Mouse (Mus musculus) lung, postnatal 0 days (tissue): Measurements from ENCODE around the gene Palld. TPM values are rescaled to one million over a fixed set of nuclear protein-coding genes. Genes with fewer than 3 reads are reported as not detected.

Experiments
- ATAC-seq: fragments of 200-750 bp; cut with Nextera tagmentation; 2 replicates; pipeline ENCODE4 v1.8.0; 2017; ENCODE audit warnings: moderate library complexity
- DNase-seq: peaks from one replicate; pipeline ENCODE4 v3.0.0-alpha.2; 2016; ENCODE audit warnings: low spot score
- H3K27ac ChIP-seq: fragments of 300-500 bp; sonication (generic); 2 replicates; pipeline ENCODE4 v1.5.1; 2014; ENCODE audit warnings: antibody characterized with exemption, mild to moderate bottlenecking, low read length, mixed read lengths
- H3K27me3 ChIP-seq: fragments of 300-500 bp; sonication (generic); replicated peaks from 2 replicates; pipeline ENCODE4 v1.6.1; 2014; ENCODE audit warnings: low read length, mixed read lengths; ENCODE audit not compliant: insufficient read depth
- H3K36me3 ChIP-seq: fragments of 300-500 bp; sonication (generic); 2 replicates; pipeline ENCODE4 v1.6.1; 2014; ENCODE audit warnings: low read length, mixed read lengths; ENCODE audit not compliant: insufficient read depth
- H3K4me1 ChIP-seq: fragments of 300-500 bp; sonication (generic); 2 replicates; pipeline ENCODE4 v1.6.1; 2014; ENCODE audit warnings: antibody characterized with exemption, low read depth, low read length, mixed read lengths; ENCODE audit not compliant: insufficient read depth
- H3K4me2 ChIP-seq: fragments of 300-500 bp; sonication (generic); replicated peaks from 2 replicates; pipeline ENCODE4 v1.6.1; 2014; ENCODE audit warnings: low read depth, mild to moderate bottlenecking, low read length, moderate library complexity, mixed read lengths
- H3K4me3 ChIP-seq: fragments of 300-500 bp; sonication (generic); 2 replicates; pipeline ENCODE4 v1.5.1; 2014; ENCODE audit warnings: low read depth, low read length
- H3K9ac ChIP-seq: fragments of 300-500 bp; sonication (generic); replicated peaks from 2 replicates; pipeline ENCODE4 v1.6.1; 2014; ENCODE audit warnings: low read depth, mild to moderate bottlenecking
- H3K9me3 ChIP-seq: fragments of 300-500 bp; sonication (generic); 2 replicates; pipeline ENCODE4 v1.6.1; 2016; ENCODE audit warnings: low read length, mixed read lengths
- CTCF ChIP-seq: IDR thresholded peaks from 2 replicates; pipeline ENCODE4 v1.5.1; 2016; ENCODE audit warnings: antibody characterized with exemption, mild to moderate bottlenecking
- EP300 ChIP-seq: IDR thresholded peaks from 2 replicates; pipeline ENCODE4 v1.6.1; 2016; ENCODE audit warnings: antibody characterized with exemption, mild to moderate bottlenecking, control low read depth
- WGBS: fragments of 180-500 bp; shearing (Covaris S2); extraction: QIAGEN DNeasy Blood & Tissue Kit; methylation state at CpG from one replicate; pipeline ENCODE4 v1.1.7; 2014; 5-methylcytosine and 5-hydroxymethylcytosine counted together
- polyA plus RNA-seq: library from polyadenylated mRNA; unstranded; fragments of >200 nt; fragmentation: Nextera tagmentation; extraction: Ambion mirVana; gene quantifications from 2 replicates; pipeline ENCODE4 v1.2.1, GENCODE M21; 2015

Gene Palld
- polyA plus RNA-seq, 1 experiment from 2014 or later = 130 TPM

- no peaks in the 10 kb centered on the region for H3K36me3 ChIP-seq
- H3K4me3 ChIP-seq = no peak overlapping the region
- peaks cover 6% of the 10 kb centered on the region; the same call in 1 of the 2 replicates for H3K4me1 ChIP-seq
- H3K27ac ChIP-seq = no peak overlapping the region
- H3K9ac ChIP-seq = no peak overlapping the region
- ATAC-seq (no peak), DNase-seq (no peak)
- no peaks in the 10 kb centered on the region for H3K27me3 ChIP-seq
- TF ChIP-seq EP300 (no peak), CTCF (no peak)
- H3K9me3 ChIP-seq = no peaks in the 10 kb centered on the region
- H3K4me2 ChIP-seq = no peak overlapping the region
- 79% methylated on average over 6 of the region's 6 CpGs for WGBS
These were observed 256.8 kb downstream of the Palld start for GRCm38 (mm10) chr8:61645642-61646041.

- Histone ChIP-seq H3K9ac (no peak overlapping the region), H3K4me2 (no peak overlapping the region), H3K36me3 (no peaks in the 10 kb centered on the region), H3K4me1 (peaks cover 6% of the 10 kb centered on the region; the same call in 1 of the 2 replicates), H3K27me3 (no peaks in the 10 kb centered on the region), H3K27ac (no peak overlapping the region), H3K4me3 (no peak overlapping the region), H3K9me3 (no peaks in the 10 kb centered on the region)
- ATAC-seq = no peak
- WGBS = 49% methylated on average over 3 of the region's 3 CpGs
- DNase-seq = no peak
- TF ChIP-seq CTCF (no peak), EP300 (no peak)
These were observed 259.3 kb downstream of the Palld start for GRCm38 (mm10) chr8:61643215-61643614.

DNA sequence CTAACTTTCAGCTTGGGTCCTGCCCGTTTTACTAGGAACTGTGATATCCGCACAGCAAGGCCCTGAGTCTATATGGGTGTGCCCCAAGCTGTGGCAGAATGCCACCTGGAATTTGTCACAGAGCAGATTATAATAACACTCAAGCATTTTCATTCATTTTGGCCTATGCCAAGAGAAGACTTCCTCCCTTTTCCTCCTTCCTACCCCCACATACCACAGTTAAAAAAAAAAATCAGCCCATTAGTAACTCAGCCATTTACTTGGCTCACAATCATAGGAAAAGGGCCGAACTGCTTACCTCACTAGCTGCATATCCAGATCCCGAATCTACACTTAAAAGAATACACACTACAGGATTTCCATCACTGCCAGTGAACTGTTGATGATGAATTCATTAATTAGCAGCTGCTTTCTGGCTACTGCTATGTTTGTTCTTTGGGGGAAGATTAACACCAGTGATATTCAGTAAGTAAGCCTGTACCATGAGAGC lies 260.1 kb downstream of the Palld start:
- Histone ChIP-seq H3K27me3 (no peaks in the 10 kb centered on the region), H3K36me3 (no peaks in the 10 kb centered on the region), H3K9ac (no peak overlapping the region), H3K27ac (peak overlapping the region; percentile 27; the same call in 1 of the 2 replicates), H3K4me3 (no peak overlapping the region), H3K4me2 (no peak overlapping the region), H3K4me1 (peaks cover 6% of the 10 kb centered on the region; the same call in 1 of the 2 replicates), H3K9me3 (no peaks in the 10 kb centered on the region)
- TF ChIP-seq CTCF (no peak), EP300 (peak; percentile 88)
- WGBS = 23% methylated on average over 4 of the region's 4 CpGs
- peak; percentile 84 for ATAC-seq
- DNase-seq = peak; percentile 77

- Histone ChIP-seq H3K4me2 (no peak overlapping the region), H3K4me1 (peaks cover 6% of the 10 kb centered on the region; the same call in 1 of the 2 replicates), H3K27ac (no peak overlapping the region), H3K4me3 (no peak overlapping the region), H3K9ac (no peak overlapping the region), H3K27me3 (no peaks in the 10 kb centered on the region), H3K36me3 (no peaks in the 10 kb centered on the region), H3K9me3 (no peaks in the 10 kb centered on the region)
- DNase-seq = no peak
- 86% methylated on average over 2 of the region's 2 CpGs for WGBS
- no peak for TF ChIP-seq CTCF
- TF ChIP-seq EP300 = no peak
- no peak for ATAC-seq
These were observed 262.9 kb downstream of the Palld start for GRCm38 (mm10) chr8:61639596-61639995.

- ATAC-seq (peak; percentile 29; the same call in 1 of the 2 replicates), DNase-seq (peak; percentile 27)
- peaks cover 6% of the 10 kb centered on the region; the same call in 1 of the 2 replicates for H3K4me1 ChIP-seq
- H3K4me3 ChIP-seq = no peak overlapping the region
- no peaks in the 10 kb centered on the region for H3K27me3 ChIP-seq
- WGBS = 34% methylated on average over 3 of the region's 3 CpGs
- no peaks in the 10 kb centered on the region for H3K9me3 ChIP-seq
- H3K27ac ChIP-seq = no peak overlapping the region
- no peak overlapping the region for H3K4me2 ChIP-seq
- H3K36me3 ChIP-seq = no peaks in the 10 kb centered on the region
- H3K9ac ChIP-seq = no peak overlapping the region
- TF ChIP-seq CTCF (no peak), EP300 (no peak)
These were observed 263.5 kb downstream of the Palld start for GRCm38 (mm10) chr8:61639008-61639407.

DNA sequence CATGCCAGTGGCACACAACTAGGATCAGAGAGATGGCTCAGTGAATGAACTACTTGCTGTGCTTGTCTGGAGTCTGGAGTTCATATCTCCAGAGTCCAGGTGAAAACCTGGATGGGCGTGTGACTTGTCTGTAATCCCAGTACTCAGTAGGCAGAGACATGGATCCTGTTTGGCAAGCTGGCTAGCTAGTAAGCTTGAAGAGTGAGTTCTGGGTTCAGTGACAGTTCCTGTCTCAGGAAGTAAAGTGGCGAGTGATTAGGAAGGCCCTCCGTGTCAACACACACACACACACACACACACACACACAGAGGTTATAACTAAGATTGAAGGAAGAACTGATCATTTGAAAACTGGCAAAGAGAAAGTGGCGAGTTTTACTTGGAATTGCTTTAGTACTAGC lies 264.8 kb downstream of the Palld start:
- Histone ChIP-seq H3K27me3 (no peaks in the 10 kb centered on the region), H3K4me1 (peaks cover 3% of the 10 kb centered on the region; the same call in 1 of the 2 replicates), H3K9ac (no peak overlapping the region), H3K4me3 (no peak overlapping the region), H3K36me3 (no peaks in the 10 kb centered on the region), H3K27ac (no peak overlapping the region), H3K9me3 (no peaks in the 10 kb centered on the region), H3K4me2 (no peak overlapping the region)
- ATAC-seq = no peak
- 72% methylated on average over 4 of the region's 4 CpGs for WGBS
- no peak for DNase-seq
- TF ChIP-seq EP300 (no peak), CTCF (no peak)

GRCm38 (mm10) chr8:61634811-61635210 lies 267.7 kb downstream of the Palld start:
- WGBS = 82% methylated on average over 1 of the region's 1 CpGs
- no peaks in the 10 kb centered on the region for H3K27me3 ChIP-seq
- H3K9ac ChIP-seq = no peak overlapping the region
- no peaks in the 10 kb centered on the region for H3K4me1 ChIP-seq
- H3K4me2 ChIP-seq = no peak overlapping the region
- H3K27ac ChIP-seq = no peak overlapping the region
- ATAC-seq = no peak
- TF ChIP-seq CTCF (no peak), EP300 (no peak)
- H3K36me3 ChIP-seq = no peaks in the 10 kb centered on the region
- H3K4me3 ChIP-seq = no peak overlapping the region
- no peaks in the 10 kb centered on the region for H3K9me3 ChIP-seq
- no peak for DNase-seq
